In the genomic region with DNA sequence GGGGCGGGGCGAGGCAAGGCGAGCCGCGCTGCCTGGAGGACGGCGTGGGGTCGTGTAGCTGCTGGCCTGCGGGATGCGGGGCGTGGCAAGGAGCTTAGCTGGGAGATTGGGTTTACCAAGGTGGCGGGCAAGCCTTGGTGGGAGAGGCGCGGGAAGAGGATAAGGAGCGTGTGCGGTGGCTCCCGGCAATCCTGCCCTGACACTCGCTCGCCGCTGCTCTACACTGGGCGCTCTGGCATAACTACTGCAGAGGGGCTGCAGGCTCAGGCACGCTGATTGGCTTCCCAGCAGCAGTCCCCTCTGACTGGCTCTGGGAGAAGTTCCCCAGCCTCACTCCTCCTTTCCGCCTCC, we compare ENCODE assay signal across 8 mouse cellular contexts. TPM values are rescaled to one million over a fixed set of nuclear protein-coding genes. Genes with fewer than 3 reads are reported as not detected.
DNase-seq lines count a peak whose midpoint lies in the region; ATAC-seq and TF ChIP-seq lines count a peak whose summit lies in the region.

No protein-coding gene starts in this region.

- peaks cover 6% of the 10 kb centered on the region; the same call in 1 of the 2 replicates for H3K4me1 ChIP-seq in lung, embryonic 14.5 days (ENCODE audit: insufficient read depth)
- H3K4me1 ChIP-seq in forebrain, postnatal 0 days (ENCODE audit: insufficient read depth) = no peaks in the 10 kb centered on the region
- peaks cover 37% of the 10 kb centered on the region for H3K4me1 ChIP-seq in limb, embryonic 10.5 days

- peak overlapping the region; percentile 82 for H3K27ac ChIP-seq in lung, embryonic 14.5 days (ENCODE audit: low read depth)
- H3K27ac ChIP-seq in forebrain, postnatal 0 days (ENCODE audit: low read depth, low read length) = no peak overlapping the region
- peak overlapping the region; percentile 94 for H3K27ac ChIP-seq in limb, embryonic 10.5 days

- peak overlapping the region; percentile 52 for H3K4me3 ChIP-seq in lung, embryonic 14.5 days (ENCODE audit: low read depth, low read length)
- peak overlapping the region; percentile 43 for H3K4me3 ChIP-seq in forebrain, postnatal 0 days (ENCODE audit: low read depth, low read length)
- peak overlapping the region; percentile 73 for H3K4me3 ChIP-seq in limb, embryonic 10.5 days

- ATAC-seq in lung, embryonic 14.5 days (ENCODE audit: insufficient read depth) = peak; percentile 94
- ATAC-seq in forebrain, postnatal 0 days = peak; percentile 98
- no peak for ATAC-seq in erythroid progenitor cell, adult 5-6 weeks (replicated peaks; ENCODE audit: low FRiP score, poor library complexity, severe bottlenecking)

- peak overlapping the region; percentile 64 for H3K9ac ChIP-seq in lung, embryonic 14.5 days
- H3K9ac ChIP-seq in forebrain, postnatal 0 days = no peak overlapping the region

- DNase-seq in cerebellum, adult 9-11 months = peak; percentile 1
- DNase-seq in cerebellum, adult 11-12 months = no peak
- peak; percentile 80 for DNase-seq in lung, embryonic 14.5 days
- no peak for DNase-seq in lung, postnatal 36 days
- DNase-seq in forebrain, postnatal 0 days = peak; percentile 55
- peak; percentile 89 for DNase-seq in limb, embryonic 10.5 days (ENCODE audit: low spot score)
- peak; percentile 82 for DNase-seq in neural tube, embryonic 10.5 days (ENCODE audit: extremely low spot score, low spot score)

- H3K36me3 ChIP-seq in lung, embryonic 14.5 days (ENCODE audit: insufficient read depth) = no peaks in the 10 kb centered on the region
- no peaks in the 10 kb centered on the region for H3K36me3 ChIP-seq in forebrain, postnatal 0 days (ENCODE audit: insufficient read depth)
- peaks cover 2% of the 10 kb centered on the region; the same call in 1 of the 2 replicates for H3K36me3 ChIP-seq in limb, embryonic 10.5 days

- peak overlapping the region; percentile 67 for H3K4me2 ChIP-seq in lung, embryonic 14.5 days
- H3K4me2 ChIP-seq in forebrain, postnatal 0 days (ENCODE audit: low read depth) = peak overlapping the region; percentile 81

- H3K9me3 ChIP-seq in lung, embryonic 14.5 days (ENCODE audit: low read depth, low read length) = no peaks in the 10 kb centered on the region
- H3K9me3 ChIP-seq in forebrain, postnatal 0 days (ENCODE audit: low read length) = no peaks in the 10 kb centered on the region
- no peaks in the 10 kb centered on the region for H3K9me3 ChIP-seq in limb, embryonic 10.5 days (replicated peaks)

- WGBS in lung, embryonic 14.5 days = 13% methylated on average over 16 of the region's 23 CpGs
- 20% methylated on average over 22 of the region's 23 CpGs for WGBS in forebrain, postnatal 0 days
- 20% methylated on average over 23 of the region's 23 CpGs for WGBS in limb, embryonic 10.5 days

- H3K27me3 ChIP-seq in lung, embryonic 14.5 days (ENCODE audit: insufficient read depth, low read length) = no peaks in the 10 kb centered on the region
- H3K27me3 ChIP-seq in forebrain, postnatal 0 days (ENCODE audit: insufficient read depth, low read length) = no peaks in the 10 kb centered on the region; the same call in 1 of the 2 replicates
- H3K27me3 ChIP-seq in limb, embryonic 10.5 days (ENCODE audit: low read depth, poor library complexity, severe bottlenecking) = peaks cover 54% of the 10 kb centered on the region

- peak; percentile 43 for TF ChIP-seq CTCF in lung, embryonic 14.5 days (IDR thresholded peaks at IDR 0.05; ENCODE audit: low read depth)
- TF ChIP-seq CTCF in forebrain, postnatal 0 days (IDR thresholded peaks at IDR 0.05; ENCODE audit: low read depth) = peak; percentile 44

RNA-seq across cellular contexts. Expression of a gene that starts 0.3 kb away (rescaled TPM):
- polyA plus RNA-seq in lung, embryonic 14.5 days (2014; fragmentation: Nextera tagmentation; extraction: Ambion mirVana) = 538 and 552 TPM in 2 replicates
- total RNA-seq in forebrain, postnatal 0 days (2014; rRNA removed) = 11.8 and 30.3 TPM in 2 replicates
- polyA plus RNA-seq in forebrain, postnatal 0 days (2015; fragmentation: Nextera tagmentation; extraction: Ambion mirVana) = 48.6 and 58.8 TPM in 2 replicates
- 1,000 and 1,116 TPM in 2 replicates for polyA plus RNA-seq in limb, embryonic 10.5 days (2016; fragmentation: Nextera tagmentation; extraction: Ambion mirVana)
- not detected in 2 replicates for total RNA-seq in erythroid progenitor cell, adult 5-6 weeks (2015; ENCODE audit: low replicate concordance)
- total RNA-seq in erythroid progenitor cell, adult 5-6 weeks (2017; ENCODE audit: low replicate concordance) = not detected in 2 replicates

Comparison
In these comparisons a context has a peak if more than half of its experiments do, and no peak if none do; other contexts are left out.
1. DNase-seq: peak in cerebellum, adult 9-11 months (single experiment), lung, embryonic 14.5 days (single experiment), forebrain, postnatal 0 days (single experiment), limb, embryonic 10.5 days (single experiment) and neural tube, embryonic 10.5 days (single experiment); none in cerebellum, adult 11-12 months (single experiment) and lung, postnatal 36 days (single experiment).
2. Peak in every context shown above with its lines, with median percentiles within 50 percentile points of each other: H3K4me3 ChIP-seq.